Mouse (Mus musculus) gastrocnemius, postnatal 25 days (tissue): ENCODE measurements around the gene Nfkbiz. TPM values are rescaled to one million over a fixed set of nuclear protein-coding genes. Genes with fewer than 3 reads are reported as not detected.
"Not testable (repeated sequence)": the region's sequence is repeated elsewhere in the genome, so short reads cannot be mapped to it uniquely, and the experiment has no call there.

Experiments used
- DNase-seq: peaks from one replicate; pipeline ENCODE4 v3.0.0; 2022
- long read RNA-seq, 2 experiments: library from polyadenylated mRNA; stranded (forward); transcript quantifications; one replicate each; pipeline ENCODE4 v2.0.0; 2021
- total RNA-seq, 2 experiments: library from RNA; stranded (reverse); gene quantifications; 1 replicate in 1 of 2; 2 replicates in 1 of 2; pipeline ENCODE4 v1.2.3; 2021

The Nfkbiz gene
- 1 to 10 TPM; 1.2 to 1.3 TPM for total RNA-seq
- long read RNA-seq, experiment 1: 0 reads
- long read RNA-seq, experiment 2: 0 reads

- DNase-seq: peak; percentile 89
Observed at GRCm38 (mm10) chr16:55838510-55839474, at the start of gene Nfkbiz. Nfkbiz (minus strand) TSS chr16:55838899.

- no peak for DNase-seq
Observed at GRCm38 (mm10) chr16:55887814-55888583, 49.3 kb upstream of the Nfkbiz start.

GRCm38 (mm10) chr16:55884246-55884645 lies 45.5 kb upstream of the Nfkbiz start:
- no peak for DNase-seq

- no peak for DNase-seq
Observed at GRCm38 (mm10) chr16:55876025-55876424, 37.3 kb upstream of the Nfkbiz start.

- no peak for DNase-seq
Observed at GRCm38 (mm10) chr16:55863832-55864231, 25.1 kb upstream of the Nfkbiz start.

- peak; percentile 41 for DNase-seq
Observed at GRCm38 (mm10) chr16:55863149-55863815, 24.6 kb upstream of the Nfkbiz start.

GRCm38 (mm10) chr16:55861104-55861503 lies 22.4 kb upstream of the Nfkbiz start:
- no peak for DNase-seq

- DNase-seq: not testable (repeated sequence)
Observed at GRCm38 (mm10) chr16:55859421-55859820, 20.7 kb upstream of the Nfkbiz start.

GRCm38 (mm10) chr16:55858465-55858864 lies 19.8 kb upstream of the Nfkbiz start:
- peak; percentile 40 for DNase-seq

GRCm38 (mm10) chr16:55852943-55853727 lies 14.4 kb upstream of the Nfkbiz start:
- DNase-seq: no peak

GRCm38 (mm10) chr16:55852515-55852914 lies 13.8 kb upstream of the Nfkbiz start:
- no peak for DNase-seq

- DNase-seq: no peak
Observed at GRCm38 (mm10) chr16:55850485-55850884, 11.8 kb upstream of the Nfkbiz start.

GRCm38 (mm10) chr16:55847679-55848078 lies 9.0 kb upstream of the Nfkbiz start:
- no peak for DNase-seq

GRCm38 (mm10) chr16:55844847-55845246 lies 6.1 kb upstream of the Nfkbiz start:
- no peak for DNase-seq

GRCm38 (mm10) chr16:55843919-55844318 lies 5.2 kb upstream of the Nfkbiz start:
- no peak for DNase-seq

GRCm38 (mm10) chr16:55843134-55843533 lies 4.4 kb upstream of the Nfkbiz start:
- DNase-seq: no peak

GRCm38 (mm10) chr16:55841506-55841905 lies 2.8 kb upstream of the Nfkbiz start:
- DNase-seq: no peak

- no peak for DNase-seq
Observed at GRCm38 (mm10) chr16:55838129-55838509, 580 bp downstream of the Nfkbiz start.

GRCm38 (mm10) chr16:55837653-55838052 lies 1.0 kb downstream of the Nfkbiz start:
- DNase-seq: not testable (repeated sequence)

GRCm38 (mm10) chr16:55837168-55837567 lies 1.5 kb downstream of the Nfkbiz start:
- DNase-seq: no peak

GRCm38 (mm10) chr16:55835798-55836197 lies 2.9 kb downstream of the Nfkbiz start:
- no peak for DNase-seq

- no peak for DNase-seq
Observed at GRCm38 (mm10) chr16:55832617-55833016, 6.1 kb downstream of the Nfkbiz start.
